Mouse (Mus musculus) skeletal muscle tissue, postnatal 0 days (tissue): ENCODE data around the gene Lhfpl2. TPM values are rescaled to one million over a fixed set of nuclear protein-coding genes. Genes with fewer than 3 reads are reported as not detected.

ENCODE experiments used
- polyA plus RNA-seq: library from polyadenylated mRNA; unstranded; fragments of >200 nt; fragmentation: Nextera tagmentation; extraction: Ambion mirVana; gene quantifications from 2 replicates; pipeline ENCODE4 v1.2.1, GENCODE M21; 2015

Gene Lhfpl2
- 33.5 and 40.1 TPM in 2 replicates for polyA plus RNA-seq

GRCm38 (mm10) chr13:94057563-94058560 is at the start of gene Lhfpl2:
Lhfpl2 (plus strand) TSS chr13:94057796.

Other genes with a start within 250 kb of the Lhfpl2 start
- gene Scamp1, start 228.1 kb downstream of the Lhfpl2 start, polyA plus RNA-seq = 15.9 and 16.2 TPM in 2 replicates